Mouse (Mus musculus): ENCODE results near the gene Olfr1048. TPM values are rescaled to one million over a fixed set of nuclear protein-coding genes. Genes with fewer than 3 reads are reported as not detected.

Gene Olfr1048
- not detected for polyA plus RNA-seq (2014; fragmentation: Illumina TruSeq; extraction: RNeasy Lipid Tissue Mini Kit (QIAGEN cat#74804); ENCODE audit: low read depth, low replicate concordance)

GRCm38 (mm10) chr2:86240189-86240588 lies at the start of gene Olfr1048:
Gene Olfr1048, minus strand, starts transcription at chr2:86240289.

GRCm38 (mm10) chr2:86278988-86279387 lies 38.9 kb upstream of the Olfr1048 start, which contains the start of gene Olfr1051:
Gene Olfr1051, minus strand, starts transcription at chr2:86279088.

GRCm38 (mm10) chr2:86258228-86258627 lies 18.1 kb upstream of the Olfr1048 start, which contains the start of gene Olfr1049:
Gene Olfr1049, minus strand, starts transcription at chr2:86258328.

DNA sequence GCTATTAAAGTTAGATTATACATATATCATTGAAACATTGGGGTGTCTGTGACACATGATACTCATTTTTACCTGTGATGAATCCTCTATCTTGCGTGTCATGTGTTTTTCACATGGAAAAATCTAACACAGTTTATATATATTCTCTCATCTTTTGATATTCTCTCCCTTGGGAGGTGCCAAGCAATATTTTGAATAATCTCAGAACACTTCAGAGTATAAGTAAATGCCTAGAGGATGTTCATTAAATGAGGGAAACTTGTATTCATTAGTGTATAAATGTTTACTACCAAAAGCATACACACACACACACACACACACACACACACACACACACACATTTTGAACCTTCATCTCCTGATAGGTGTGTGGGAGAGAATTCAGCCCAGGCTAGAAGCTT lies 8.8 kb downstream of the Olfr1048 start, which contains the start of gene Olfr1047:
Gene Olfr1047, minus strand, starts transcription at position 101 of the 400 bp plus-strand sequence.

DNA sequence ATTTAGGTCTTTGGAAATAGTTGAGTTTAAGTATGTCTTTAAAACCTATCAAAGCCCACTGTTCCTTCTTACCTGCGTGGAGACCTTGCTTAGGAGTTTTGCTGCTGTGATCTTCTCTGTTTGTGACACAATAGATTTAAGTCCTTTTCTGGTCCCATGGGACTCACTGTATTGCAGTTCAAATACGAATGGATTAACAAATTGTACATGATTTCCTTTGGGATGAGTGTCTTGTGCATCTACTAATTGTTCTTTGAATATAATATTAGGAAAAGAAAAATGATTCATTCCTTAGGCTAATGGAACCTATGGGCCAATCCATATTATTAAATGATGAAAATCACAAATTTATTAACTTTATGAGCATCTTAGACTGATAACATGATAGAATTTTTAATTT lies 20.9 kb downstream of the Olfr1048 start, which contains the start of gene Olfr1046:
Gene Olfr1046, minus strand, starts transcription at position 101 of the 400 bp plus-strand sequence.

GRCm38 (mm10) chr2:86202909-86203308 lies 37.2 kb downstream of the Olfr1048 start, which contains the start of gene Olfr1045:
Gene Olfr1045, minus strand, starts transcription at chr2:86203009.

GRCm38 (mm10) chr2:86185583-86185982 lies 54.5 kb downstream of the Olfr1048 start, which contains the start of gene Olfr52:
Gene Olfr52, minus strand, starts transcription at chr2:86185683.

Other genes with a start within 250 kb of the Olfr1048 start
- gene Olfr1031, start 250.0 kb downstream of the Olfr1048 start, polyA plus RNA-seq (2014; fragmentation: Illumina TruSeq; extraction: RNeasy Lipid Tissue Mini Kit (QIAGEN cat#74804); ENCODE audit: low read depth, low replicate concordance): not detected
- gene Olfr1032, start 234.7 kb downstream of the Olfr1048 start, polyA plus RNA-seq (2014; fragmentation: Illumina TruSeq; extraction: RNeasy Lipid Tissue Mini Kit (QIAGEN cat#74804); ENCODE audit: low read depth, low replicate concordance): not detected
- gene Olfr1033, start 219.7 kb downstream of the Olfr1048 start, polyA plus RNA-seq (2014; fragmentation: Illumina TruSeq; extraction: RNeasy Lipid Tissue Mini Kit (QIAGEN cat#74804); ENCODE audit: low read depth, low replicate concordance): 4.8 TPM
- gene Olfr1034, start 194.4 kb downstream of the Olfr1048 start, polyA plus RNA-seq (2014; fragmentation: Illumina TruSeq; extraction: RNeasy Lipid Tissue Mini Kit (QIAGEN cat#74804); ENCODE audit: low read depth, low replicate concordance): 0.92 TPM
- gene Olfr1036, start 166.3 kb downstream of the Olfr1048 start, polyA plus RNA-seq (2014; fragmentation: Illumina TruSeq; extraction: RNeasy Lipid Tissue Mini Kit (QIAGEN cat#74804); ENCODE audit: low read depth, low replicate concordance): not detected
- not detected for gene Olfr1037, start 152.9 kb downstream of the Olfr1048 start, polyA plus RNA-seq (2014; fragmentation: Illumina TruSeq; extraction: RNeasy Lipid Tissue Mini Kit (QIAGEN cat#74804); ENCODE audit: low read depth, low replicate concordance)
- not detected for gene Olfr1039, start 104.4 kb downstream of the Olfr1048 start, polyA plus RNA-seq (2014; fragmentation: Illumina TruSeq; extraction: RNeasy Lipid Tissue Mini Kit (QIAGEN cat#74804); ENCODE audit: low read depth, low replicate concordance)
- gene Olfr1040, start 93.6 kb downstream of the Olfr1048 start, polyA plus RNA-seq (2014; fragmentation: Illumina TruSeq; extraction: RNeasy Lipid Tissue Mini Kit (QIAGEN cat#74804); ENCODE audit: low read depth, low replicate concordance): not detected
- gene Olfr1042, start 78.5 kb downstream of the Olfr1048 start, polyA plus RNA-seq (2014; fragmentation: Illumina TruSeq; extraction: RNeasy Lipid Tissue Mini Kit (QIAGEN cat#74804); ENCODE audit: low read depth, low replicate concordance): not detected
- not detected for gene Olfr1043, start 72.8 kb downstream of the Olfr1048 start, polyA plus RNA-seq (2014; fragmentation: Illumina TruSeq; extraction: RNeasy Lipid Tissue Mini Kit (QIAGEN cat#74804); ENCODE audit: low read depth, low replicate concordance)
- not detected for gene Olfr1044, start 62.5 kb downstream of the Olfr1048 start, polyA plus RNA-seq (2014; fragmentation: Illumina TruSeq; extraction: RNeasy Lipid Tissue Mini Kit (QIAGEN cat#74804); ENCODE audit: low read depth, low replicate concordance)
- gene Olfr52, start 54.6 kb downstream of the Olfr1048 start, polyA plus RNA-seq (2014; fragmentation: Illumina TruSeq; extraction: RNeasy Lipid Tissue Mini Kit (QIAGEN cat#74804); ENCODE audit: low read depth, low replicate concordance): not detected
- not detected for gene Olfr1045, start 37.3 kb downstream of the Olfr1048 start, polyA plus RNA-seq (2014; fragmentation: Illumina TruSeq; extraction: RNeasy Lipid Tissue Mini Kit (QIAGEN cat#74804); ENCODE audit: low read depth, low replicate concordance)
- not detected for gene Olfr1046, start 21.0 kb downstream of the Olfr1048 start, polyA plus RNA-seq (2014; fragmentation: Illumina TruSeq; extraction: RNeasy Lipid Tissue Mini Kit (QIAGEN cat#74804); ENCODE audit: low read depth, low replicate concordance)
- gene Olfr1047, start 8.9 kb downstream of the Olfr1048 start, polyA plus RNA-seq (2014; fragmentation: Illumina TruSeq; extraction: RNeasy Lipid Tissue Mini Kit (QIAGEN cat#74804); ENCODE audit: low read depth, low replicate concordance): not detected
- not detected for gene Olfr1049, start 18.0 kb upstream of the Olfr1048 start, polyA plus RNA-seq (2014; fragmentation: Illumina TruSeq; extraction: RNeasy Lipid Tissue Mini Kit (QIAGEN cat#74804); ENCODE audit: low read depth, low replicate concordance)
- gene Olfr1051, start 38.8 kb upstream of the Olfr1048 start, polyA plus RNA-seq (2014; fragmentation: Illumina TruSeq; extraction: RNeasy Lipid Tissue Mini Kit (QIAGEN cat#74804); ENCODE audit: low read depth, low replicate concordance): not detected
- not detected for gene Olfr1052, start 52.2 kb upstream of the Olfr1048 start, polyA plus RNA-seq (2014; fragmentation: Illumina TruSeq; extraction: RNeasy Lipid Tissue Mini Kit (QIAGEN cat#74804); ENCODE audit: low read depth, low replicate concordance)
- not detected for gene Olfr1053, start 75.0 kb upstream of the Olfr1048 start, polyA plus RNA-seq (2014; fragmentation: Illumina TruSeq; extraction: RNeasy Lipid Tissue Mini Kit (QIAGEN cat#74804); ENCODE audit: low read depth, low replicate concordance)
- gene Olfr1054, start 95.1 kb upstream of the Olfr1048 start, polyA plus RNA-seq (2014; fragmentation: Illumina TruSeq; extraction: RNeasy Lipid Tissue Mini Kit (QIAGEN cat#74804); ENCODE audit: low read depth, low replicate concordance): not detected
- gene Olfr1055, start 110.0 kb upstream of the Olfr1048 start, polyA plus RNA-seq (2014; fragmentation: Illumina TruSeq; extraction: RNeasy Lipid Tissue Mini Kit (QIAGEN cat#74804); ENCODE audit: low read depth, low replicate concordance): not detected
- gene Olfr1056, start 122.2 kb upstream of the Olfr1048 start, polyA plus RNA-seq (2014; fragmentation: Illumina TruSeq; extraction: RNeasy Lipid Tissue Mini Kit (QIAGEN cat#74804); ENCODE audit: low read depth, low replicate concordance): not detected
- not detected for gene Olfr1057, start 138.1 kb upstream of the Olfr1048 start, polyA plus RNA-seq (2014; fragmentation: Illumina TruSeq; extraction: RNeasy Lipid Tissue Mini Kit (QIAGEN cat#74804); ENCODE audit: low read depth, low replicate concordance)
- not detected for gene Olfr1058, start 148.3 kb upstream of the Olfr1048 start, polyA plus RNA-seq (2014; fragmentation: Illumina TruSeq; extraction: RNeasy Lipid Tissue Mini Kit (QIAGEN cat#74804); ENCODE audit: low read depth, low replicate concordance)
- not detected for gene Olfr1061, start 173.8 kb upstream of the Olfr1048 start, polyA plus RNA-seq (2014; fragmentation: Illumina TruSeq; extraction: RNeasy Lipid Tissue Mini Kit (QIAGEN cat#74804); ENCODE audit: low read depth, low replicate concordance)
- gene Olfr1062, start 186.5 kb upstream of the Olfr1048 start, polyA plus RNA-seq (2014; fragmentation: Illumina TruSeq; extraction: RNeasy Lipid Tissue Mini Kit (QIAGEN cat#74804); ENCODE audit: low read depth, low replicate concordance): not detected
- not detected for gene Olfr1065, start 210.3 kb upstream of the Olfr1048 start, polyA plus RNA-seq (2014; fragmentation: Illumina TruSeq; extraction: RNeasy Lipid Tissue Mini Kit (QIAGEN cat#74804); ENCODE audit: low read depth, low replicate concordance)
- not detected for gene Olfr1066, start 216.0 kb upstream of the Olfr1048 start, polyA plus RNA-seq (2014; fragmentation: Illumina TruSeq; extraction: RNeasy Lipid Tissue Mini Kit (QIAGEN cat#74804); ENCODE audit: low read depth, low replicate concordance)
- gene Olfr228, start 247.1 kb upstream of the Olfr1048 start, polyA plus RNA-seq (2014; fragmentation: Illumina TruSeq; extraction: RNeasy Lipid Tissue Mini Kit (QIAGEN cat#74804); ENCODE audit: low read depth, low replicate concordance): not detected

Data from heart, adult 10 weeks (tissue).